Mouse (Mus musculus) heart, embryonic 12.5 days (tissue): ENCODE measurements around the gene Nupl2. TPM values are rescaled to one million over a fixed set of nuclear protein-coding genes. Genes with fewer than 3 reads are reported as not detected.

Experiments used
- ATAC-seq: fragments of 200-750 bp; cut with Nextera tagmentation; 2 replicates; pipeline ENCODE4 v1.8.0; 2017; ENCODE audit warnings: moderate TSS enrichment, moderate library complexity; ENCODE audit not compliant: insufficient number of reproducible peaks, low FRiP score
- H3K27ac ChIP-seq: fragments of 300-500 bp; sonication (generic); 2 replicates; pipeline ENCODE4 v1.5.1; 2016; ENCODE audit warnings: mild to moderate bottlenecking, moderate library complexity; ENCODE audit not compliant: poor library complexity, severe bottlenecking
- H3K27me3 ChIP-seq: fragments of 300-500 bp; sonication (generic); replicated peaks from 2 replicates; pipeline ENCODE4 v1.6.1; 2016; ENCODE audit warnings: mild to moderate bottlenecking, moderate library complexity
- H3K36me3 ChIP-seq: fragments of 300-500 bp; sonication (generic); 2 replicates; pipeline ENCODE4 v1.6.1; 2016; ENCODE audit warnings: mild to moderate bottlenecking, moderate library complexity
- H3K4me1 ChIP-seq: fragments of 300-500 bp; sonication (generic); replicated peaks from 2 replicates; pipeline ENCODE4 v1.6.1; 2016; ENCODE audit warnings: mild to moderate bottlenecking
- H3K4me2 ChIP-seq: fragments of 300-500 bp; sonication (generic); 2 replicates; pipeline ENCODE4 v1.6.1; 2016; ENCODE audit warnings: mild to moderate bottlenecking, moderate library complexity
- H3K4me3 ChIP-seq: fragments of 300-500 bp; sonication (generic); 2 replicates; pipeline ENCODE4 v1.5.1; 2016; ENCODE audit warnings: mild to moderate bottlenecking
- H3K9ac ChIP-seq: fragments of 300-500 bp; sonication (generic); 2 replicates; pipeline ENCODE4 v1.6.1; 2016; ENCODE audit warnings: mild to moderate bottlenecking, moderate library complexity
- H3K9me3 ChIP-seq: fragments of 300-500 bp; sonication (generic); replicated peaks from 2 replicates; pipeline ENCODE4 v1.6.1; 2016; ENCODE audit warnings: mild to moderate bottlenecking, moderate library complexity
- WGBS: fragments of 180-500 bp; shearing (Covaris S2); methylation state at CpG from one replicate; pipeline ENCODE4 v1.1.7; 2016; 5-methylcytosine and 5-hydroxymethylcytosine counted together
- polyA plus RNA-seq: library from polyadenylated mRNA; unstranded; fragments of >200 nt; fragmentation: Nextera tagmentation; extraction: Ambion mirVana; gene quantifications from 2 replicates; pipeline ENCODE4 v1.2.1, GENCODE M21; 2016

Nupl2 gene
- polyA plus RNA-seq, 1 experiment from 2014 or later: 13.5 TPM

DNA sequence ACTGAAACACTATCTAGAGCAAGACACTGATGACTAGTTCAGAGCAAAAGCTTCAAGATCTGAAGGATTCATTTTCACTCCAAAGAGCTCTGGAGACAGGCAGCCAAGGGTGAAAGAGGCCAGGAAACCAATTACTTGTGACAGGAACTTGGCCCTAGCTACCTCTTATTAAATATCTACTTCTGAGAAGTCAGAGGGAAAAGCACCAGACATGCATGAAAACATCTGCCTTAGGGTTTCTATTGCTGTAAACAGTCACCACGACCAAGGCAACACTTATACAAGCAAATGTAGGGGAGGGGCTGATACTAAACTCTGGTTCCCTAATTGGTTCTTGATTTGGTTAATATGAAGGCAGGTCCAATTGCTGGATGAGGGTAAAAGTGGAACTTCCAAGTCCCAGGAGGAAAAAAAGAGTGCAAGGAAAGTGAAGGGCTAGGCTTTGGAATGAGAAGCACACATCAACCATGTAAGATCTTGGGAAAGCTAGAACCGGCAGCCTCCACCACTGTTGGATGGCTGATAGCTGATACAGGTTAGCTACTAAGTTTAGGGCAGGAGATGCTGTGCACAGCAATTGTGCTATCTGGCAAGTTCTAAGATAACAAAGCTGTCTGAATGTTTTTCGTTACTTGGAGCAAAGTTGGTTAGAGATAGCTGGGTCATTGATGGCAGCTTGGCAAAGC, 49.2 kb downstream of the Nupl2 start:
- Histone ChIP-seq H3K4me2 (no peak overlapping the region), H3K36me3 (no peaks in the 10 kb centered on the region), H3K4me3 (no peak overlapping the region), H3K27ac (no peak overlapping the region), H3K9ac (no peak overlapping the region), H3K4me1 (no peaks in the 10 kb centered on the region), H3K9me3 (no peaks in the 10 kb centered on the region), H3K27me3 (peaks cover 13% of the 10 kb centered on the region; the same call in 1 of the 2 replicates)
- 51% methylated on average over 3 of the region's 3 CpGs for WGBS
- no peak for ATAC-seq

GRCm38 (mm10) chr5:24214547-24214878, 49.8 kb downstream of the Nupl2 start:
- no peak for ATAC-seq
- no peak overlapping the region for H3K4me3 ChIP-seq
- peaks cover 13% of the 10 kb centered on the region; the same call in 1 of the 2 replicates for H3K27me3 ChIP-seq
- no peak overlapping the region for H3K27ac ChIP-seq
- H3K36me3 ChIP-seq: no peaks in the 10 kb centered on the region
- no peak overlapping the region for H3K4me2 ChIP-seq
- no peak overlapping the region for H3K9ac ChIP-seq
- WGBS: 60% methylated on average over 1 of the region's 1 CpGs
- no peaks in the 10 kb centered on the region for H3K4me1 ChIP-seq
- no peaks in the 10 kb centered on the region for H3K9me3 ChIP-seq

- H3K9ac ChIP-seq: no peak overlapping the region
- ATAC-seq: no peak
Measured at GRCm38 (mm10) chr5:24214900-24215299, 50.1 kb downstream of the Nupl2 start.

More at GRCm38 (mm10) chr5:24214900-24215299, 50.1 kb downstream of the Nupl2 start:
- no peaks in the 10 kb centered on the region for H3K4me1 ChIP-seq
- H3K36me3 ChIP-seq: no peaks in the 10 kb centered on the region
- H3K9me3 ChIP-seq: no peaks in the 10 kb centered on the region
- H3K27ac ChIP-seq: no peak overlapping the region
- H3K4me3 ChIP-seq: no peak overlapping the region
- H3K4me2 ChIP-seq: no peak overlapping the region
- WGBS: 83% methylated on average over 1 of the region's 1 CpGs
- peaks cover 13% of the 10 kb centered on the region; the same call in 1 of the 2 replicates for H3K27me3 ChIP-seq

Other genes with a start within 250 kb of the Nupl2 start
- 51.5 and 51.7 TPM in 2 replicates for gene Fam126a, start 134.3 kb upstream of the Nupl2 start, polyA plus RNA-seq
- 48.4 and 51.1 TPM in 2 replicates for gene Klhl7, start 64.4 kb upstream of the Nupl2 start, polyA plus RNA-seq
- gene Kcnh2, start 186.6 kb downstream of the Nupl2 start, polyA plus RNA-seq: 38.2 and 40.5 TPM in 2 replicates
- 45.9 and 46.9 TPM in 2 replicates for gene Nos3, start 199.8 kb downstream of the Nupl2 start, polyA plus RNA-seq
- gene Atg9b, start 227.2 kb downstream of the Nupl2 start, polyA plus RNA-seq: 1.4 and 2.6 TPM in 2 replicates
- gene Abcb8, start 228.7 kb downstream of the Nupl2 start, polyA plus RNA-seq: 52.7 and 57.4 TPM in 2 replicates
- 0.09 and 0.19 TPM in 2 replicates for gene Asic3, start 248.4 kb downstream of the Nupl2 start, polyA plus RNA-seq